Mouse (Mus musculus) megakaryocyte, adult 5-6 weeks (primary cell): ENCODE measurements around the gene Mocs2. TPM values are rescaled to one million over a fixed set of nuclear protein-coding genes. Genes with fewer than 3 reads are reported as not detected.

Experiments
- ATAC-seq: 2 replicates; pipeline ENCODE4 v1.8.0; 2016; ENCODE audit warnings: mild to moderate bottlenecking, inconsistent platforms; ENCODE audit not compliant: poor library complexity, severe bottlenecking
- total RNA-seq, 2 experiments: library from RNA; stranded (forward) in 1 of 2; stranded (reverse) in 1 of 2; fragments of 153-499, 151-499 nt in 1 of 2; fragments of 221-1000, 200-1000 nt in 1 of 2; gene quantifications; 2 replicates each; pipeline versions ENCODE4 v1.2.3 to v1.2.4; 2015 to 2017

Gene Mocs2
- total RNA-seq, 2 experiments from 2014 or later = 37.4 to 43.9 TPM

DNA sequence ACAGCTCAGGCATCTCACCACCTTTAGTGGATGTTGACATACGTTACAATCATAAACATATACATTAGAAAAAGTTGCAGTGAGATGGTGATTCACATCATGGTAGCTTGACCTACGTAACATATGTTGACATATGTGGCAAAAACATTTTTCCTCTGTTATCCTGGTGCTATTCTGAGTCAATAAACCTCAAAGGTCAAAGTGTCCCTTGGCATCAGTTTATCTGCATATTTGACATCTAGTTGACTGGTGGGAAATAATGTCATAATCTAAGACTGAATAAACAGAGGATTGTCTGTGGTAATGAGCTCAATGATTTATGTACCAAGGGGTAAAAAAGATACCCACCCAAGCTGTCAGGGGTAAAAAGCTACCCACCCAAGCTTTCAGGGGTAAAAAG, 35.1 kb downstream of the Mocs2 start:
- no peak for ATAC-seq

GRCm38 (mm10) chr13:114854023-114854422, 36.0 kb downstream of the Mocs2 start:
- ATAC-seq = no peak

GRCm38 (mm10) chr13:114854428-114854827, 36.4 kb downstream of the Mocs2 start:
- ATAC-seq = no peak

- ATAC-seq = no peak
Observed at GRCm38 (mm10) chr13:114855573-114856268, 37.7 kb downstream of the Mocs2 start.

DNA sequence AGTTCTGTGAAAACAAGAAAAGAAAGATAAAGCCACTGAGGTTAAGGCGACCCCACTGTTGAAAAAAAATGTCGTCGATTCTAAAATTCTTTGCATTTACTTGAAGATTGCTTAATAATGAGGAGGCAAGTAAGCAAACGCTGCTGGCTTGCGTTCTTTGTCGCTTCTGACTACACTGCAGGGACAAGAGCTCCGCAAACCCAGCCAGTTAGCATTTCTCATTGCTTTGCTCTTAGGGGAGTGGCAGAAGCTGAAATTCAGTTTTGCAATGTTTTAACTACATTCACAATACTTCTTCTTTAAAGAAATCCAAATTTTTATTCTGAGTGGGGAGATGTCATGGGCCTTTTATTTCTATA, 38.2 kb downstream of the Mocs2 start:
- no peak for ATAC-seq

DNA sequence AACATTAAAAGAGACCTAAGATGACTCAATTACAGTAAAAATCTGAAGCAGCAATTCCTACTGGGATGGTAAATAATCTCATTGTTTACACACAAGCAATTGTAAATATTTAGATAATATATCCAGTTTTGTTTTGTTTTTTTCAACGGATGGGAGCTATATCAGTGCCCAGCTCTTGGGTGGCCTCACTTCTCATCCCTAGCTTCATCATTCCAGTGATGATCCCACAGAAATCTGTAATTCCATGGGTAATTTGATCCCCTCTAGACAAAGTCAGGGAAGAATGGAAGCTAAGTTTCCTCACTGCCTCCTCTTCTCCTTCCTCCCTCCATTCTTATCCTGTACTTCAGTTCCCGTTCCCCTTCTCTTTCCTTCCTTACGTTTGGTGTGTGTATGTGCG, 39.5 kb downstream of the Mocs2 start:
- ATAC-seq = no peak

- ATAC-seq = no peak
Observed at GRCm38 (mm10) chr13:114874738-114875137, 56.7 kb downstream of the Mocs2 start.

DNA sequence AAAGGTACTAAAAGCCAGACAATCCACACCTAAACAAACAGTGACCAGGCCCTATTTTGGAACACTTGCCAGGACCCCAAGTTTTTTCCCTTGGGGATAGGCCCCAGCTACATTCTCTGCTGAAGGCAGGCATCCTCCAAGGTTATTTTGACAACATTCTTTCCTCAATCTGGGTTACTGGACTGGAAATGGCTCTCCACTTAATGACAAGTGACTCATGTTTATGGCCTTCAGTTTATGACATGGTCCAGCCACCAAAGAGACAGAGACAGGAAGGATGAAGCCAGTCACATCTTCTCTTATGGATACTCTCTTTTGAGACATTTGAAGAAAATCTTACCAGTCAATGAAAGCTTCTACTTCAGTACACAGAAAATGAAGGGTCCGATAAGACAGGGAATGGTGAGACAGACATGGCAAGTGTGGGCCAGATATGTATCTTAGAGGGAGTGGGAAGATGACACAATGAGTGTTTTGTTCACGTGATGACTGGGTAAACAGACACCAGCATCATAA, 58.0 kb downstream of the Mocs2 start:
- ATAC-seq = no peak

GRCm38 (mm10) chr13:114878667-114879066, 60.6 kb downstream of the Mocs2 start:
- ATAC-seq = no peak

Other genes starting within 250 kb of the Mocs2 start
- gene Itga2, start 113.9 kb downstream of the Mocs2 start, total RNA-seq (2015) = 1.6 and 3.5 TPM in 2 replicates
- gene Itga2, start 113.9 kb downstream of the Mocs2 start, total RNA-seq (2017) = 2.4 TPM in 2 replicates